Mouse (Mus musculus) stomach, embryonic 16.5 days (tissue): Measurements from ENCODE around the gene Oas1g. TPM values are rescaled to one million over a fixed set of nuclear protein-coding genes. Genes with fewer than 3 reads are reported as not detected.
"Not testable (repeated sequence)": the region's sequence is repeated elsewhere in the genome, so short reads cannot be mapped to it uniquely, and the experiment has no call there.

Experiments
- ATAC-seq: fragments of 200-750 bp; cut with Nextera tagmentation; 2 replicates; pipeline ENCODE4 v1.8.0; 2017; ENCODE audit warnings: moderate number of reproducible peaks, moderate TSS enrichment; ENCODE audit not compliant: insufficient read depth, low FRiP score
- H3K27ac ChIP-seq: fragments of 300-500 bp; sonication (generic); 2 replicates; pipeline ENCODE4 v1.5.1; 2014; ENCODE audit warnings: low read length
- H3K27me3 ChIP-seq: fragments of 300-500 bp; sonication (generic); 2 replicates; pipeline ENCODE4 v1.6.1; 2014; ENCODE audit warnings: low read length, control low read depth, mixed read lengths; ENCODE audit not compliant: control insufficient read depth, insufficient read depth
- H3K36me3 ChIP-seq: fragments of 300-500 bp; sonication (generic); 2 replicates; pipeline ENCODE4 v1.6.1; 2014; ENCODE audit warnings: low read length; ENCODE audit not compliant: control insufficient read depth, insufficient read depth
- H3K4me1 ChIP-seq: fragments of 300-500 bp; sonication (generic); 2 replicates; pipeline ENCODE4 v1.6.1; 2014; ENCODE audit warnings: low read length, control low read depth, mixed read lengths; ENCODE audit not compliant: control insufficient read depth, insufficient read depth
- H3K4me2 ChIP-seq: fragments of 300-500 bp; sonication (generic); 2 replicates; pipeline ENCODE4 v1.6.1; 2014; ENCODE audit warnings: low read depth, low read length, mixed read lengths
- H3K4me3 ChIP-seq: fragments of 300-500 bp; sonication (generic); replicated peaks from 2 replicates; pipeline ENCODE4 v1.5.1; 2014; ENCODE audit warnings: mild to moderate bottlenecking, low read length
- H3K9ac ChIP-seq: fragments of 300-500 bp; sonication (generic); 2 replicates; pipeline ENCODE4 v1.6.1; 2014; ENCODE audit warnings: low read length
- H3K9me3 ChIP-seq: fragments of 300-500 bp; sonication (generic); replicated peaks from 2 replicates; pipeline ENCODE4 v1.6.1; 2016; ENCODE audit warnings: low read length, control low read depth; ENCODE audit not compliant: control insufficient read depth
- WGBS: fragments of 180-500 bp; shearing (Covaris S2); extraction: QIAGEN DNeasy Blood & Tissue Kit; methylation state at CpG from one replicate; pipeline ENCODE4 v1.1.7; 2014; 5-methylcytosine and 5-hydroxymethylcytosine counted together
- polyA plus RNA-seq: library from polyadenylated mRNA; unstranded; fragments of >200 nt; fragmentation: Nextera tagmentation; extraction: Ambion mirVana; gene quantifications from 2 replicates; pipeline ENCODE4 v1.2.1, GENCODE M21; 2015

Gene Oas1g
- polyA plus RNA-seq, 1 experiment from 2014 or later = 1.1 TPM

DNA sequence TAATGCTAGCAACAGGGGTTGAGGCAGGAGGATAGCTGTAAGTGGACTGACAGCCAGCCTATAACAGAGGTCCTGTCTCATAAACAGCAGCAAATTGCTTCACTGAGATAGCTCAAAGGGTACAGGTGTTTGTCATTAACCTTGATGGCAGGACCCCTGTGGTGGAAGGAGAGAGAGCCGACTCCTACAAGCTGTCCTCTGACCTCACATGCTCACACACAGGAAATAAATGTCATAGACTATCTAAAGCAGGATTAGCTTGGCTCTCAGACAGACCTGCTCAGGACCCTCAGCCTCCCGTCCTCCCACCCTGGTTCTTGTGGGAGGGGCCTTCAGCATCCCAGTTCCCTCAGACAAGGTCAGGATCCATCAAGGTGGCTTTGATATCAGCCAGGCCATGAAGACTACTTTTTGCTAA is 4.8 kb upstream of the Oas1g start:
- no peaks in the 10 kb centered on the region for H3K36me3 ChIP-seq
- H3K4me3 ChIP-seq = no peak overlapping the region
- no peak overlapping the region for H3K9ac ChIP-seq
- WGBS = 54% methylated on average over 2 of the region's 2 CpGs
- no peaks in the 10 kb centered on the region for H3K4me1 ChIP-seq
- no peaks in the 10 kb centered on the region for H3K9me3 ChIP-seq
- H3K4me2 ChIP-seq = no peak overlapping the region
- no peak overlapping the region for H3K27ac ChIP-seq
- no peak for ATAC-seq
- no peaks in the 10 kb centered on the region for H3K27me3 ChIP-seq

DNA sequence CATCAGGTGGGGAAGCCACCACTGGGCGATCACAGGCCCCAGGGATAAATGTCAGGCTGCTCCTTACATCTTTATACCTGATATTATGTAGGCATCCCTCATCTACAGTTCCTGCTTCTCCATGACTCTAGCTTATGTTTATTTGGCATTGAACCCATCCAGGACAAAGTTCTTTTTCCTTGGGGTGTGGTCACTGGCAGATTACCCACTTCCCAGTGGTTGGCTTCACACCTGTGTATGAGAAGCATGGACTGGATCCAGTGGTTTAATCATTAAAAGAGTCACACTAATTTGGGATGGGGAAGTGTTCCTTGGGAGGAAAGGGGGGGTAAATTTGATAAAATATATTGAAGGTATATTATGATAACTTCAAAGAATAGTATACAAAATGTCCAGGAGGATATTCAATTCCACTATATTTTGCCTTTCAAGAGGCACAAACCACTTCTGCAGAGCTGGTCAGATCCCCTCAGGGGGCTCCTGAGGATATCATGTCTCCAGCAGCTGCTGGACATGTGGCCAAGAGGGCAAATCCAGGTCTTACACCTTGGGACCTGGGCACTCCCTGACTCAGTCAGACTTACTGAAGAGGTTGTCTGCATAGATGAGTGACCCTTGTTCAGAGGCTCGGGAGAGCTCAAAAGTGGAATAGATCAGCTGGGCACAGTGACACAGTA is 4.3 kb upstream of the Oas1g start:
- not testable (repeated sequence) for H3K4me3 ChIP-seq, H3K27me3 ChIP-seq, H3K36me3 ChIP-seq, H3K4me1 ChIP-seq, H3K4me2 ChIP-seq, ATAC-seq, H3K9ac ChIP-seq, H3K9me3 ChIP-seq, H3K27ac ChIP-seq
- 73% methylated on average over 2 of the region's 2 CpGs for WGBS

DNA sequence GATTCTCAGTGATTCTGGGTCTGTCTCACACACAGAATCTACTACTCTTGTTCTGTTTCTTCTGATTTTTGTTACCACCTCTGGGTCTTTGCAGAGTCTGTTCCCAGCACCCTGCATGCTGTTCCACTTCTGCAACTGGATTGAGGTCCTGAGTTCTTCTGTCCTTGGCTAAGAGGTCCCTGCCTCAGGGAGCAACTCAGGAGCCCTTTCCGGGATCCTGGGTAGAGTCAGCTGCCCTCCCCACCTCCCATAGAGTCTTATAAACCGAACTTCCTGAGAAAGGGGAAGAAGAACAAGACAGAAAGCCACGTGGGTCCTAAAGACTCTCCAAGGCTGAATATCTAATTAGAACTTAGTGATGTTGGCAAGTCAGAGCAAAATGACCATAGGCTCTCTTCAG is 3.6 kb upstream of the Oas1g start:
- no peak overlapping the region for H3K9ac ChIP-seq
- H3K36me3 ChIP-seq = no peaks in the 10 kb centered on the region
- H3K9me3 ChIP-seq = no peaks in the 10 kb centered on the region
- H3K4me3 ChIP-seq = no peak overlapping the region
- no peak overlapping the region for H3K4me2 ChIP-seq
- H3K4me1 ChIP-seq = no peaks in the 10 kb centered on the region
- H3K27me3 ChIP-seq = no peaks in the 10 kb centered on the region
- ATAC-seq = no peak
- WGBS = 42% methylated on average over 3 of the region's 3 CpGs
- no peak overlapping the region for H3K27ac ChIP-seq

DNA sequence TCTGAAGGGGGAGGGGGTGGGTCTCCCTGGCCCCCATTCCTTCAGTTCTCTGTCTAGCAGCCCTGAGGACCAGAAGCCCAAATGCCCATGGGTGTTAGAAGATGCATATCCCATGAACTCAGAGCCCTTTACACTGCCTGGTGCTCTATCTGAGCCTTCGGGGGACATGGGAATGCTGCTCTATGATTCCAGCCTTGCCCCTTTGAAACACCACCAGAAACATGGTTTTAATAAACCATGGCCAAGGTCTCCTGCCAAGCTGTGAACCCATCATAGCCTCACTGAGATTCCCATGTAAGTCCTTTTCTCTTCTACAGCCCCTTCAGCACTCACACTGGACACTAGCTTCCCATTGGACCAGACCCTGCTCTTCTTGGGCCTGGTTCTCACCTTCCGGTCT is 2.6 kb upstream of the Oas1g start:
- 77% methylated on average over 2 of the region's 2 CpGs for WGBS
- Histone ChIP-seq H3K4me1 (no peaks in the 10 kb centered on the region), H3K9me3 (no peaks in the 10 kb centered on the region), H3K36me3 (no peaks in the 10 kb centered on the region), H3K9ac (no peak overlapping the region), H3K27me3 (no peaks in the 10 kb centered on the region), H3K27ac (no peak overlapping the region), H3K4me2 (no peak overlapping the region), H3K4me3 (no peak overlapping the region)
- ATAC-seq = no peak

DNA sequence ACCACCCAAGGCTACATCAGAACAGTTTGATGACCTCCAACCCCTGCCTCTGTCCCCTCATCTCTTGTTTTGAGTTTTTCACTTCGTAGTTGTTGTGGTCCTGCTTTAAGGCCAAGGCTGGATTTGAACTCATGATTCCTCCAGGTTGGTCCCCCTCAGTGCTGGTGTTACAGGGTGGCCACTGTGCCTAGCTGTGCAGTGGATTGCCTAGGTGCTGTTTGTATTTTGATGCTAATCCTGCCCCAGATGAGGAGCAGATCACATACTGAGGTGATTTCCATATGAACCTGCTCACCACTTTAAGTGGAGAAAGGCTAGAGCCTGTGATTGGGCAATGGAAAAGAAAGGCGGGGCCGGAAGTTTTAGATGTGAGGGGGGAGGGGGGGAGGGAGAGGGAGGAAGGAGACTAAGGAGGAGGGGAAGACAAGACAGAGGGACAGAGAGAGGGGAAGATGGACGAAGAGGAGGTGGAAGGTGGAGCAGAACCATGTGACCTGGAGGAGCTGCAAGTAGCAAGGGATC is 942 bp upstream of the Oas1g start:
- H3K9ac ChIP-seq, H3K27me3 ChIP-seq, H3K4me2 ChIP-seq, H3K9me3 ChIP-seq, H3K4me3 ChIP-seq, H3K4me1 ChIP-seq, ATAC-seq, H3K27ac ChIP-seq, H3K36me3 ChIP-seq: not testable (repeated sequence)
- WGBS = 37% methylated on average over 4 of the region's 4 CpGs

DNA sequence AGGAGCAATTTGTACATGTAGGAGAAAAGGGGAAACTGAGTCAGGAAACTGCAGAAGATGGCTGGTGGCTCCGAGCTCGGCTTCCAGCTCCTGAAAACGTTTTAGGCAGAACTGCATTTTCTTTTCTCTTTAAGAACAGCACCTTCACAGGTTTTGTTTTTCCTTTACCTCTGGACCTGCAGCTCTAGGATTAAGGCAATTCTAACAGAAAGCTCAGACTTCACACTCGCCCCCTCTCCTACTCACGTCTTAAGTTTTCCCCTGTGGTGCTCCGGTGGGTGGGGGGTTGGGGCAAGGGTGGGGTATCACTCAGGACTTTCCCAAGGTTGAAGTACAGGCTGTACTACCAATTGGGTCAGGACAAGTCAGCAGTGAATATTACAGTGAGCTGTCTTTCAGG is 418 bp upstream of the Oas1g start:
- Histone ChIP-seq H3K36me3 (no peaks in the 10 kb centered on the region), H3K27ac (no peak overlapping the region), H3K9ac (no peak overlapping the region), H3K9me3 (no peaks in the 10 kb centered on the region), H3K4me1 (no peaks in the 10 kb centered on the region), H3K4me2 (0 out of 2 replicates have a peak overlapping the region, but pooled peaks have one; percentile 12), H3K27me3 (no peaks in the 10 kb centered on the region), H3K4me3 (no peak overlapping the region)
- ATAC-seq = no peak
- 45% methylated on average over 6 of the region's 6 CpGs for WGBS

DNA sequence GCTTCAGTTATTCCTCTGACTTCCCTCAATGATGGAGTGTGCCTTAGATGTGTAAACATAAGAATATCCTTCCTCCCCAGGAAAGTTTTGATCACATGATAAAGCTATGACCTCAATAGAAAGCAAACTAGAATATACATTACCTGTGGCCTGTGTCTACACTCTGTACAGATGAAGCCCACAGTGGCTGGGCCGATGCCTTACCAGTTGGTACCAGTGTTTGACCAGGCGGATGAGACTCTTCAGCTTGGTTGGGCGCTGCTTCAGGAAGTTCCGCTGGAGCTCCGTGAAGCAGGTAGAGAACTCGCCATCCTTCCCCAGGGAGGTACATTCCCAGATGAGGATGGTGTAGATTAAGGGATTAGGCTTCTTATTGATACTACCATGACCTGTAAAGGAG is 5.7 kb downstream of the Oas1g start:
- ATAC-seq, H3K27ac ChIP-seq, H3K9me3 ChIP-seq, H3K4me3 ChIP-seq, H3K36me3 ChIP-seq, H3K4me1 ChIP-seq, H3K27me3 ChIP-seq, H3K9ac ChIP-seq, H3K4me2 ChIP-seq: not testable (repeated sequence)
- 90% methylated on average over 6 of the region's 6 CpGs for WGBS

DNA sequence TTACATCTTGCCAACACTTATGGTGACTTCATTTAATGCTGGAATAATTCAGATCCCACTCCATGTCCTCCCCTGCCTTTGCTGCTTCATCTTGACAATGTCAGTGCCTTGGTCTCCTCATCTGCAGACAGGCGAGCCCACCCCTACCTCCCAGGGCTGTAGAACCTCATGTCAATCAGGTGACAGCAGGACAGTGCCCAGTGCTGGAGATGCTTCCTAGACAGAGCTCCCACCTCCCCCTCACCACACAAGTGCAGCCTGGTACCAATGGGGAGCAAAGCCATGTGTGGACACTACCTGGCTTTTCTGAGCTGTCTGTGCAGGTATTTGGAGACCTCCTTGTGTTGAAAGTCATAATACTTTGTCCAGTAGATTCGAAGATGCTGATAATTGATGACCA is 8.6 kb downstream of the Oas1g start:
- H3K4me1 ChIP-seq, H3K4me2 ChIP-seq, H3K9ac ChIP-seq, H3K36me3 ChIP-seq, ATAC-seq, H3K9me3 ChIP-seq, H3K27ac ChIP-seq, H3K27me3 ChIP-seq, H3K4me3 ChIP-seq: not testable (repeated sequence)
- WGBS = 50% methylated on average over 2 of the region's 2 CpGs

DNA sequence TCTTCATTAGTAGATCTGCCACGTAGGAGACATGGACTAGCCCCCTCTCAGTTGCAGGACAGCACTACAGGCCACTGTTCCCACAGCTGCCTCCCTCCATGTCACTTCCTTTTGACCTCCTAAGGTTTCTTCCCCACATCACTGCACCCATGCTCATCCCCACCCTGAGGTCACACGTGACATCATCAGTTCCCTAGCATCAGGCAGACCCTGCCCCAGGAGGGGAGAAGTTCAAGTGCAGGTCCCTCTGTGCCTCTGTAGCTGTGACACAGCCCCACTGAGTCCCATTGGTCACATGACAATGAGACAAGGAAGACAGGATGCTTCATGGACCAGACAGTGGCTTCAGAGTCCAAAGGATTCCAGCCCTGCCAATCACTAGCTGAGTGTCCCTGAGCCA is 10.0 kb downstream of the Oas1g start:
- H3K9me3 ChIP-seq, H3K36me3 ChIP-seq, H3K4me3 ChIP-seq, H3K4me2 ChIP-seq, H3K4me1 ChIP-seq, ATAC-seq, H3K27ac ChIP-seq, H3K27me3 ChIP-seq, H3K9ac ChIP-seq: not testable (repeated sequence)
- WGBS = 81% methylated on average over 2 of the region's 2 CpGs
